Mouse (Mus musculus) left cerebral cortex, postnatal 36 days (tissue): ENCODE data around the gene Gm42421. TPM values are rescaled to one million over a fixed set of nuclear protein-coding genes. Genes with fewer than 3 reads are reported as not detected.

Experiments used
- DNase-seq, 2 experiments: peaks; one replicate each; pipeline ENCODE4 v3.0.0; 2021 to 2022; ENCODE audit warnings: low spot score in 2 of 2, mixed read lengths in 1 of 2
- intact Hi-C: fragments of 180-260 bp; cut with DNase I; formaldehyde crosslinking; loops from one replicate; pipeline ENCODE4 v1.15.1; 2025
- total RNA-seq, 2 experiments: library from RNA; stranded (reverse); gene quantifications; 2 replicates each; pipeline ENCODE4 v1.2.3; 2021

Gene Gm42421
- total RNA-seq, 2 experiments from 2014 or later = 1.3 TPM; not detected in 1

GRCm38 (mm10) chr5:143933414-143933813, 5.4 kb downstream of the Gm42421 start:
- DNase-seq = no peak
- intact Hi-C loops = no loop called here

- no peak for DNase-seq
- intact Hi-C loops = no loop called here
These were observed 5.9 kb downstream of the Gm42421 start for GRCm38 (mm10) chr5:143933875-143934274.

GRCm38 (mm10) chr5:143936156-143936555, 8.2 kb downstream of the Gm42421 start:
- DNase-seq = no peak
- intact Hi-C loops = no loop called here

GRCm38 (mm10) chr5:143941588-143941987, 13.6 kb downstream of the Gm42421 start:
- intact Hi-C loops = loop anchor here (5.0 kb wide), 1 partner anchor 141 kb away; no protein-coding TSS in a partner anchor
- DNase-seq = no peak

- intact Hi-C loops = loop anchor here (5.0 kb wide), 1 partner anchor 139 kb away; no protein-coding TSS in a partner anchor
- peak; percentile 79 to 84 for DNase-seq
These were observed 15.5 kb downstream of the Gm42421 start for GRCm38 (mm10) chr5:143943231-143944125.

GRCm38 (mm10) chr5:143948361-143948760, 20.4 kb downstream of the Gm42421 start:
- DNase-seq = no peak
- intact Hi-C loops = no loop called here

GRCm38 (mm10) chr5:143950016-143950415, 22.0 kb downstream of the Gm42421 start:
- intact Hi-C loops = no loop called here
- DNase-seq = no peak

- intact Hi-C loops = no loop called here
- no peak for DNase-seq
These were observed 29.1 kb downstream of the Gm42421 start for GRCm38 (mm10) chr5:143957101-143957500.

- intact Hi-C loops = no loop called here
- DNase-seq = no peak
These were observed 31.6 kb downstream of the Gm42421 start for GRCm38 (mm10) chr5:143959551-143959950.

GRCm38 (mm10) chr5:143961176-143961575, 33.2 kb downstream of the Gm42421 start:
- intact Hi-C loops = no loop called here
- DNase-seq = no peak

- DNase-seq = no peak
- intact Hi-C loops = no loop called here
These were observed 37.8 kb downstream of the Gm42421 start for GRCm38 (mm10) chr5:143965586-143966345.

GRCm38 (mm10) chr5:143966671-143967070, 38.7 kb downstream of the Gm42421 start:
- intact Hi-C loops = no loop called here

GRCm38 (mm10) chr5:143972628-143973027, 44.7 kb downstream of the Gm42421 start:
- intact Hi-C loops = no loop called here
- DNase-seq = no peak

More at GRCm38 (mm10) chr5:143966671-143967070, 38.7 kb downstream of the Gm42421 start:
- no peak for DNase-seq

- intact Hi-C loops = no loop called here
These were observed 47.1 kb downstream of the Gm42421 start for GRCm38 (mm10) chr5:143974931-143975630.

GRCm38 (mm10) chr5:143975631-143975933, 47.6 kb downstream of the Gm42421 start:
- no peak for DNase-seq
- intact Hi-C loops = no loop called here

More at GRCm38 (mm10) chr5:143974931-143975630, 47.1 kb downstream of the Gm42421 start:
- peak; percentile 46 to 58 for DNase-seq

GRCm38 (mm10) chr5:143976232-143976631, 48.3 kb downstream of the Gm42421 start:
- no peak for DNase-seq
- intact Hi-C loops = no loop called here

GRCm38 (mm10) chr5:143976726-143977431, 48.9 kb downstream of the Gm42421 start:
- DNase-seq = no peak

GRCm38 (mm10) chr5:143980858-143981257, 52.9 kb downstream of the Gm42421 start:
- intact Hi-C loops = no loop called here
- DNase-seq = no peak

More at GRCm38 (mm10) chr5:143976726-143977431, 48.9 kb downstream of the Gm42421 start:
- intact Hi-C loops = no loop called here

- intact Hi-C loops = no loop called here
- no peak for DNase-seq
These were observed 54.4 kb downstream of the Gm42421 start for GRCm38 (mm10) chr5:143982361-143982760.
